Mouse (Mus musculus) heart, adult 18-20 months (tissue): ENCODE measurements around the gene Tmem120b. TPM values are rescaled to one million over a fixed set of nuclear protein-coding genes. Genes with fewer than 3 reads are reported as not detected.
"Not testable (repeated sequence)": the region's sequence is repeated elsewhere in the genome, so short reads cannot be mapped to it uniquely, and the experiment has no call there.

Source experiments
- DNase-seq, 2 experiments: peaks; one replicate each; pipeline ENCODE4 v3.0.0; 2021 to 2022; ENCODE audit warnings: mixed read lengths in 1 of 2
- total RNA-seq, 2 experiments: library from RNA; stranded (reverse); gene quantifications; 2 replicates each; pipeline ENCODE4 v1.2.3; 2021

Tmem120b gene
- total RNA-seq, 2 experiments from 2014 or later: 10.1 to 10.3 TPM

DNA sequence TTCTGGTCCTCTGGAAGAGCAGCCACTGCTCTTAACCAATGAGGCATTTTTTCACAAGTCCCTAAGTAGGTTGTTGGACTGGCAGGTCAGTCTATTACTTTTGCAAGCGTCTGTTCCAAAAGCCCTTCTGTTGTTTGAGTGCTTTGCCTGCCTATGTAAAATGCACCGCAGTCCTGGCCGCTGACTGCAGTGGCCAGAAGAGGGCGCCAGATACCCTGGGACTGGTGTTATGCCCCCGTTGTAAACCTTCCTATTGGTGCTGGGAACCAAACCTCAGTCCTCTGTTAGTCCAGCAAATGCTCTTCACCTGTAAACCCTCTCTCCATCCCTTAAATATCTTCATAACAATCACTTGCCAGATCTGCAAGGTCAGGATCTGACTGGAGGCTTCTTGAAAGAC lies 16.5 kb upstream of the Tmem120b start:
- no peak for DNase-seq

DNA sequence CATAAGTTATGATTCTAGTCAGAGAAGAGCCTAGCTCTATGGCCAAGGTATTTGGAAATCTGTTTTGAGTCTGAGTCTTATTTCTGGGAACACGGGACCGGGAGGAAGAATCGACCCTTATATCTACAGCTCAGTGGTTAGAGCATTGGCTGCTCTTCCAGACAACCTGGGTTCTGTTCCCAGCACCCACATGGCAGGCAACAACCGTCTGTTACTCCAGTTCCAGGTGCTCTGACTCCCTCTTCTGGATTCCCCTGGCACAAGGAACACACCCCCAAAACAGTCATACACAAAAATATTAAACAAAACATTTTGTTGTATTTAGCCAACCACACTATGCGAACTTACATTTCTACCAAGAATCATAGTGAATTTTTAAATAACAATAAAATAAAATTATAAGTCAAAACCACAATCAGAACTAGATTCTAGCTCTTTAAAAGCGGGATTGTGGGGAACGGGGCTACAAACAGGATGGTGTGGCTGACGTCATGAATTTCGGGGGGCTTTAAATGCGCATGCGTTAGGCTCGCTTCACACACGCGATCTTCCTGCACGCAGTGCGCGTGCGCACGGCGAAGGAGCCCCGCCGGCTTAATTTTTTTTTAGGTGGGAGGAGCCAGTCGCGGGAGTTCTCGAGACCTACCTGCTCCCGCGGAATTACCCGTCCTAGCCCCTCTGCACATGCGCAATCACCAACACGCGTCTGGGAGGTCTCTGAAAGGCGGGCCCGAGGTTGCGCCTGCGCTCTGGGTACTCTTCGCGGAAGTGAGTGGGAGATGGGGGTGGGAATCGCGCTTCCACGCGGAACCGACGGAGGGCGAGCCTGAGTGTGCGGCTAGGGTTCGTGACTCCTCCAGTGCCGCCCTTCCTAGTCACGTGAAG lies 10.6 kb upstream of the Tmem120b start:
- DNase-seq: peak; percentile 99 to 100

GRCm38 (mm10) chr5:123058251-123059102 lies 9.7 kb upstream of the Tmem120b start:
- DNase-seq: no peak

DNA sequence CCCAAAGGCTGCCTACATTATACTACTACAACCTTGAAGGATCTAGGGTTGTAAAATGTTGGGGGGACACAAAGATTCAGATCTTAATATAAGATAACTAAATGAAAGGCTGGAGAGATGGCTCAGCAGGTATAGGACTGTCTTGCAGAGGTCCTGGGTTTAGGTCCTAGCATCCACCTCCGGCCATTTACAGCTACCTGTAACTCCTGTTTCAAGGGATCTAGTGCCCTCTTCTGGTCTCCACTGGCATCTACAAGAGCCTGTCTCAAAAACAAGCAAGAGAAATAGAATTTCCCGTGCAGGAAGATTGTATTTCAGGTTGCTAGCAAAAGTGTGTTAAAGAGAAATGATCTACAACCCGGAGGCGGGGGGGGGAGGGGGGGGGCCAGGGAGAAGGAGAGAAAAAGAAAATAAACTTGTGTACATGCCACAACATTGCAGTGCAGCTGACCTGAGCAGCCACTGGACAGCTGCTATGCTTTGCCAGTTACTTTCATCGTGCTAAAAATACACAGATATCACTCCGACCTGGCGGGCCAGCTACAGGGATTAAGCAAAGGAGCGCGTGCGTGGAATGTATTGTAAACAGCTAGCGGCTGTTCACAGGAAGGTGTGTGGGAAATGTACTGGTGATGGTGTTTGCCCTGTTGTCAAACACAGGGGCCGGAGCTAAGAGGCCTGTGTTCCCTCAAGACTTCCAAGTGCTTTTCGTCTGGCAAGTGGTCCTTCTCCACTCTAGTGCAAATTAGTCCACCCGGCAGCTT lies 8.3 kb upstream of the Tmem120b start:
- peak; percentile 72 to 74 for DNase-seq

DNA sequence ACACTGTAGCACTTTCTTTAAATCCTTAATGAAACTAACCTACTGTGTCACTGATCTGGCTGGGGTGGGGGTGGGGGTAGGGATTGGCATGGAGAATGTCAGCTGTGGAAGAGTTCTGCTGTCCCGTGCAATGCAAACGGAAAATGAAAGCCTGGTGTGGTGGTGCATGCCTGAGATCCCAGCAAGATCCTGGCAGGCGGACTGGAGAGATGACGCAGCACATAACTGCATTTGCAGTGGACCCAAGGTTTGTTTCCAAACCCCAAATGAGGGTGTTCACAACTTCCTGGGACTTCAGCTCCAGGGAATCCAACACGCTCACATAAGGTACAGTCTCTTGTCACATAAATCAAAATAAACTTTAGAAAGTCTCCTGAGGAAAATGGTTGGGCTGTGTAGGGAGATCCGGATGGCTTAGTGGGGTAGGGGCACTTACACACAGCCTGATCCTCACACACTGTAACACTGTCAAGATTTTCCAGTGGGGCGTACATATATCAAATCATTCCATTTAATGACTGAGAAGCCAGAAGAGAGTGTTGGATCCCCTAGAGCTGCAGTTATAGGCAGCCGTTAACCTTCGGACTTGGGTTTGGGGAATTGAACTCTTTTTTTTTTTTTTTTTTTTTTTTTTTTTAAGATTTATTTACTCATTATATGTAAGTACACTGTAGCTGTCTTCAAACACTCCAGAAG lies 7.4 kb upstream of the Tmem120b start:
- DNase-seq: peak; percentile 55 to 65

GRCm38 (mm10) chr5:123061402-123061749 lies 6.8 kb upstream of the Tmem120b start:
- DNase-seq: not testable (repeated sequence)

GRCm38 (mm10) chr5:123063141-123063540 lies 5.1 kb upstream of the Tmem120b start:
- no peak for DNase-seq

DNA sequence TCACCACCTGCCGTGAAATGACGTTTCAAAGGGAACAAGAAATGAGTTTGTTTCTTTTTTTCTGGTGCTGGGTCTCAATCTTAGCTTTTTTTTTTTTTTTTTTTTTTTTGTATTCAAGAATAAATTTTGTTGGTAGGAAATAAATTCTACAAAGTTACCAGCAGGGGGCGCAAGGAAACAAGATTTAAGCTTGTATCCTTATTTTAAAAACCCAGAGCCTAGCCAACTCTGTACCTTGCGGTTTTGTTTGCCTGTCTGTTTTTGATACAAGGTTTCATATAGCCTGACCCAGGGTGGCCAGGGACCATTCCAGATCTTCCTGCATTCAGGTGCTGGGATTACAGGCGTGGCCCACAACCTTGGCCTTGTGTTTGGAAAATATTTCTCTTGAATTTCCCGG lies 4.0 kb upstream of the Tmem120b start:
- peak; percentile 72 to 79 for DNase-seq

DNA sequence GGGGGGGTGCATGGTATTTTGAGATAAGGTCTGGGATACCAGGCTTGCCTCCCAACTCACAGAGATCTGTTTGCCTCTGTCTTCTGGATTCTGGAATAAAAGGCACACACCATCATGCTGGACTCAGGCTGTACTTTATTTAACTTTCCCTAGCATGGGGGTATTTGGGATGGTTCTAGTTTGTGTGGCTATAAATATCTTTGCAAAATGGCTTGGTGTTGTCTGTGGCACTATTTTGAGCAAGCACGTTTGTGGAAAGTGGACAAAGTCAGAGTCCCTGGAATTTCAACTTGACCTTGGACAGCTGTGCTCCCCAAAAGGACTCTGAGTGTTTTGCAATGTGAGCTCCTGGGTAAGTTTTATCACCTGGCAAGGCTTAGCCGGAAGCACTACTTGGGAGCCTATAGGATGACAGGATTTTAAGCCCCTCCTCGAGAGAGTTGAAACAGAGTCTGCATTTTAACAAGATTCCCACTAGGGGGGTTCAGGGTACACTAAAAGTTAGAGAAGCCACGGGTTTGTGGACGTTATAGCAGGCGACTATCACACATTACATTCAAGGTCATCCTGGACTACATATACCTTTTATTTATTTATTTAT lies 720 bp upstream of the Tmem120b start:
- DNase-seq: peak; percentile 48 to 63

- no peak for DNase-seq
Measured at GRCm38 (mm10) chr5:123068714-123069113, 499 bp downstream of the Tmem120b start.

DNA sequence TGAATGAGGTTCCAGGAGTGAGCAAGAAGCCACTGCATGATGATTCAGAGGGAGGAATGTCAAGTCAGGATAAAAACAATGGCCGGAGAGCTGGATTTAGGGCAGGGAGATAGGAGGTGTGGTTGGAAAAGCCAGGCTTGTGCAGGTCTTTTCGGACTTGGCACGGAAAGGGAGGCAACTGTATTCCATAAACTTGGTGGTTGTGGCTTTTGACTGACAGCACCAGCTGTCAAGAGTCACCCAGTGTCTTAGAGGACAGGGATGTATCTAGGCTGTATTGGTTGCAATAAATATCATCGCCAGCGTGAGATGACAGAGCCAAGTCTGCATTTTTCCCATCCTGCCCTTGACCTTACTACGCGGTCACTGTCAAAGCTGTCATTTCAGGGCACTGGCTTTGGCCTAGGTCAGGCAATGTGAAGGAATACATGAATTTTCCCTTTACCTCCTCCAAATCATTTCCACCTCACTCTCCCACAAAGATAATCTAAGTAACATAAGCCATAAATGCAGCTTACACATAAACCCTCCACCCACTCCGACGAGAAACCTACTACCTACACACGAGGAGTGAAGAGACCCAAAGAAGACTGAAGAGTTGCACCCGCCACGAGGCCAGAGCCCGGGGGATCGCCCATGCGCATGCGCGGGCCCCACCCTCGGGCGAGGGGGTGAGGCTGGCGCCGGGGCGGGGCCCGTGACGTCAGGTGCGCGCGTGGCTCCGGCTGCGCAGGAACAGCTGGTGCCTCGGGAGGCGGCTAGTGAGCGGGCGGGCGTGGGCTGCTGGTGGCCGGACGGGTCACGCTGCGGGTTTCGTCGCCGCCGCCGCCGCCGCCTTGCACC lies 7.6 kb downstream of the Tmem120b start:
- peak; percentile 94 to 97 for DNase-seq

- no peak for DNase-seq
Measured at GRCm38 (mm10) chr5:123076419-123077281, 8.4 kb downstream of the Tmem120b start.

GRCm38 (mm10) chr5:123079568-123079967 lies 11.4 kb downstream of the Tmem120b start:
- no peak for DNase-seq

DNA sequence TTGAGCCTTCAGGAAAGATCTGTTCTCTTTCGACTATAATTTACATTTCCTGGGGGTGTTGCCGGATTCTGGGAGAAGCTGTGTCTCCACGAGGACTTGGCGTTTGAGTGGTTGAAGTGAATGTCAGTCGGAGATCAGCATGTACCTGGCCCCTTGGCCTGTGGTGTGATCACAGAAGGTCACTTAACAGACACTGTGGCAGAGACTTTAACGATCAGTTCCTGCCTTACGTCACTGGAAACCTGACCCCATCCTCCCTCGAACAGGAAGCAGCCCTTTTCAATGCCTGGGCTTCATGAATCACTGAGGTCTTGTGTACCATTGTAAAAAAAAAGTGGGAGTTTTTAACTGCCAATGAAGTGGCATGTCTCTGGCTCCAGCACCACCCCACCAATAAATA lies 11.8 kb downstream of the Tmem120b start:
- DNase-seq: peak in 1 of 2 experiments; percentile 22

DNA sequence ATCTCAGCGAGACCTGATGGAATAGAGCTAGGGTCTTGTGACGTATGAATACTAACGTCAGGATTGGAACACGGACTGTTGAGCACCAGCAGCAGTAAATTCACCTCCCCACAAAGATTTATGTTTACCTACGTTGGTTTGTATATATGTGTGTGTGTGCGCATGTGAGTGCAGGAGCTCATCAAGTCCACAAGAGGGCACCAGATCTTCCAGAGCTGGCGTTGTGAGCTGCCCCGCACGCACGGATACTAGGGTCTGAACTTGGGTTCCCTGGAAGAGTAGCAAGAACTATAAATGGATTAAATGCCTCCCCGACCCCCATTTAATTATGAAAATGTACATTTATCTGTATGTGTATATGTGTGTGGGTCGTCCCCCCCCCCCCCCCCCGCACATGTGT lies 12.3 kb downstream of the Tmem120b start:
- DNase-seq: no peak

- DNase-seq: no peak
Measured at GRCm38 (mm10) chr5:123083340-123084050, 15.3 kb downstream of the Tmem120b start.

GRCm38 (mm10) chr5:123086501-123086900 lies 18.3 kb downstream of the Tmem120b start:
- no peak for DNase-seq

DNA sequence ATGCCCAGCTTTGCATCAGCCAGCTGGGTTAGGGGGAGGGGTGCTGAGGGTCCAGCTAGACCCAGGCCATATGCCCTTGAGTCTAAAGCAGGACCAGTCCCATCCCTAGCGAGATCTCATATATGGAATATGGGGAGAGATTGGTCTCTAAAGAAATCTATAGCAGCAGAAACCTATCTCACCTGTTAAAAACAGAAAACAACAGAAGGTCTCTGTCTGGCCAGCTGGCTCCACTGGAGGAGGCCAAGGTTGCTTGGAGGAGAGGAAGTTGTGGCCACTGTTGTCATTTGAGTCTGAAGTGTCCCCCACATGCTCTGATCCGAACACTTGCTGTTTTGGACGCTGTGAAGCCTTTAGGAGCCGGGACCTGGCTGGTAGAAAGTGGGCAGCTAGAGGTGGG lies 20.6 kb downstream of the Tmem120b start:
- no peak for DNase-seq
